Mouse (Mus musculus): ENCODE measurements around the gene Supt5.

- TF ChIP-seq CTCF (IDR thresholded peaks at IDR 0.05; ENCODE audit: low read depth) = no peak
- peak; percentile 100 for TF ChIP-seq EP300 (optimal IDR thresholded peaks at IDR 0.05)
Observed at GRCm38 (mm10) chr7:28338108-28338998, at the start of gene Supt5.

Data from stomach, postnatal 0 days (tissue).